Mouse (Mus musculus): ENCODE measurements around the gene Rlf. TPM values are rescaled to one million over a fixed set of nuclear protein-coding genes. Genes with fewer than 3 reads are reported as not detected.

Rlf gene
- polyA plus RNA-seq, 1 experiment, result 2.8 TPM

DNA sequence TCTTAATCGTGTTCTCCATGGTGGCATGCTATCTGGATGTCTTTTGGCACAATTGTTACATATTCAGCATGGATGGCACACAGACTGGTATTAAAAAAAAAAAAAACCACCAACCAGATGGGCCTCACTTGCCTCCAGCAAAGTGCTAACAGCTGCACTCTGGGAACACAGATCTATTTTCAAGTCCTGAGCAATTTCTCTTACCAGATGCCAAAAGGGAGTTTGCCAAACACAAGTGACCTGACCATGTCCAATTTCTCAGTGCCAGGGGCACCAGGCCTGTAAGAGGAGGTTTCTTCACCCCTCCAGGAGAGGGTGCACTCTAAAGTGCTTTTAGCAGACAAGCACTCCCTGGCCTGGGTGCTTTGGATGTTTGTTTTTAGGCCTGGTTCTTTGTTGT, 12.2 kb upstream of the Rlf start:
- 18% methylated on average over 1 of the region's 1 CpGs for WGBS
- no peak overlapping the region for H3K27ac ChIP-seq (ENCODE audit: insufficient read depth, low read length)
- H3K4me3 ChIP-seq (ENCODE audit: extremely low read depth, insufficient read depth, insufficient read length), result no peak overlapping the region
- H3K27me3 ChIP-seq (ENCODE audit: control insufficient read depth, insufficient read depth, low read length), result no peaks in the 10 kb centered on the region
- no peaks in the 10 kb centered on the region for H3K4me1 ChIP-seq (ENCODE audit: control insufficient read depth, insufficient read depth, insufficient read length)
- TF ChIP-seq POLR2A (IDR thresholded peaks at IDR 0.05; ENCODE audit: low read depth, low read length) (no peak), CTCF (IDR thresholded peaks at IDR 0.05; ENCODE audit: extremely low read depth, insufficient read depth, insufficient read length, insufficient replicate concordance) (no peak)
- H3K36me3 ChIP-seq (ENCODE audit: control insufficient read depth, insufficient read depth, low read length), result no peaks in the 10 kb centered on the region
- DNase-seq (ENCODE audit: low read depth in 1 of 2, low spot score in 2 of 2), result no peak

DNA sequence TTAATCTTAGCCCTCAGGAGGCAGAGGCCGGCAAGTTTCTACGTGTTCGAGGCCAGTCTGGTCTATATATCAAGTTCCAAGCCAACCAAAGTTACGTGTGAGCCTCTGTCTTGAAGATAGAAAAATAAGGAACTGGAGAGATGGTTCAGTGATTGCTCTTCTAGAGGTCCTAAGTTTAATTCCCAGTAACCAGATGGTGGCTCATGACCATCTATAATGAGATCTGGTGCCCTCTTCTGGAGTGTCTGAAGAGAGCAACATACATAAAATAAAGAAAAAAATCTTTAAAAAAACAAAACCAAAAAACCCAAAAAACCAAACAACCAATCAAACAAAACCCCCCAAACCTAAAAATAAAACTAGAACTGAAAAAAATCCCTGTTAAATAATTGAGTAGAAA, 10.3 kb upstream of the Rlf start:
- Histone ChIP-seq H3K36me3 (ENCODE audit: control insufficient read depth, insufficient read depth, low read length) (no peaks in the 10 kb centered on the region), H3K27ac (ENCODE audit: insufficient read depth, low read length) (no peak overlapping the region), H3K4me1 (ENCODE audit: control insufficient read depth, insufficient read depth, insufficient read length) (no peaks in the 10 kb centered on the region), H3K4me3 (ENCODE audit: extremely low read depth, insufficient read depth, insufficient read length) (no peak overlapping the region), H3K27me3 (ENCODE audit: control insufficient read depth, insufficient read depth, low read length) (no peaks in the 10 kb centered on the region)
- no peak for DNase-seq (ENCODE audit: low read depth in 1 of 2, low spot score in 2 of 2)
- TF ChIP-seq CTCF (IDR thresholded peaks at IDR 0.05; ENCODE audit: extremely low read depth, insufficient read depth, insufficient read length, insufficient replicate concordance), result no peak
- TF ChIP-seq POLR2A (IDR thresholded peaks at IDR 0.05; ENCODE audit: low read depth, low read length), result no peak
- WGBS, result 71% methylated on average over 4 of the region's 4 CpGs

DNA sequence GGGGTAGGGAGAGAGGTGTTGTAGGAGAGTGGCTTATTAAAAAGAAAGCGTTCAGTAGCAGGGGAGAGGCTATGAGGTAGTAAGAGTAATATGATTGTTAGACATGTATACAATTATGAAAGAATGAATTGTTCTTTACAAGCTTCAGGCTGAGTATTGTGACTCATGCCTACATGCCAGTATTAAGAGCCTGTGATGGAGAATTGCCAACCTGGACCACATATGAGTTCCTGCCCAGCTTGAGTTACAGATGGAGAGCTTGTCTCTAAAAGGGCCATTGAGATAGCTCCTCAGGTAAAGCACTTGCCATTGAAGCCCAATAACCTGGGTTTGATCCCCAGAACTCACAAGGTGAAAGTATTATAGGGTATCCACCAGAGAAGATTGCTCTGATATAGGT, 8.3 kb upstream of the Rlf start:
- no peak for DNase-seq (ENCODE audit: low read depth in 1 of 2, low spot score in 2 of 2)
- Histone ChIP-seq H3K4me3 (ENCODE audit: extremely low read depth, insufficient read depth, insufficient read length) (no peak overlapping the region), H3K4me1 (ENCODE audit: control insufficient read depth, insufficient read depth, insufficient read length) (no peaks in the 10 kb centered on the region), H3K36me3 (ENCODE audit: control insufficient read depth, insufficient read depth, low read length) (no peaks in the 10 kb centered on the region), H3K27ac (ENCODE audit: insufficient read depth, low read length) (no peak overlapping the region), H3K27me3 (ENCODE audit: control insufficient read depth, insufficient read depth, low read length) (no peaks in the 10 kb centered on the region)
- WGBS, result 88% methylated on average over 1 of the region's 1 CpGs
- TF ChIP-seq POLR2A (IDR thresholded peaks at IDR 0.05; ENCODE audit: low read depth, low read length) (no peak), CTCF (IDR thresholded peaks at IDR 0.05; ENCODE audit: extremely low read depth, insufficient read depth, insufficient read length, insufficient replicate concordance) (no peak)

DNA sequence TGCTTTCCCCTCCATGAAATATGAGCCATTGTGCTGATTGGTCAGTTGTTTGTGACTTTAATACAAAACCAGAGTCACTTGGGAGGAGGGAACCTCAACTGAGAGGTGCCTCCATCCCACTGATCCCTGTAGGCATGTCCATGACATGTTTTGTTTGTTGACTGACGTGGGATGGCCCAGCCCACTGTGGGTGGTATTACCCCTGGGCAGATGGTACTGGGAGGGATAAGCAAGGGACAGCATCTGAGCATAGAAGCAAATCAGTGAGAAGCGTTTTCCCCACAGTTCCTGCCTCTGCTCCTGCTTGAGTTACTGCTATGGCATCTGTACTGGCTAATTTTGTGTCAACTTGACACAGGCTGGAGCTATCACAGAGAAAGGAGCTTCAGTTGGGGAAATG, 1.3 kb upstream of the Rlf start:
- Histone ChIP-seq H3K4me1 (ENCODE audit: control insufficient read depth, insufficient read depth, insufficient read length) (peaks cover 7% of the 10 kb centered on the region; the same call in 1 of the 2 replicates), H3K36me3 (ENCODE audit: control insufficient read depth, insufficient read depth, low read length) (no peaks in the 10 kb centered on the region), H3K27ac (ENCODE audit: insufficient read depth, low read length) (no peak overlapping the region), H3K27me3 (ENCODE audit: control insufficient read depth, insufficient read depth, low read length) (no peaks in the 10 kb centered on the region), H3K4me3 (ENCODE audit: extremely low read depth, insufficient read depth, insufficient read length) (no peak overlapping the region)
- 66% methylated on average over 2 of the region's 2 CpGs for WGBS
- no peak for TF ChIP-seq CTCF (IDR thresholded peaks at IDR 0.05; ENCODE audit: extremely low read depth, insufficient read depth, insufficient read length, insufficient replicate concordance)
- TF ChIP-seq POLR2A (IDR thresholded peaks at IDR 0.05; ENCODE audit: low read depth, low read length), result no peak
- DNase-seq (ENCODE audit: low read depth in 1 of 2, low spot score in 2 of 2), result no peak

DNA sequence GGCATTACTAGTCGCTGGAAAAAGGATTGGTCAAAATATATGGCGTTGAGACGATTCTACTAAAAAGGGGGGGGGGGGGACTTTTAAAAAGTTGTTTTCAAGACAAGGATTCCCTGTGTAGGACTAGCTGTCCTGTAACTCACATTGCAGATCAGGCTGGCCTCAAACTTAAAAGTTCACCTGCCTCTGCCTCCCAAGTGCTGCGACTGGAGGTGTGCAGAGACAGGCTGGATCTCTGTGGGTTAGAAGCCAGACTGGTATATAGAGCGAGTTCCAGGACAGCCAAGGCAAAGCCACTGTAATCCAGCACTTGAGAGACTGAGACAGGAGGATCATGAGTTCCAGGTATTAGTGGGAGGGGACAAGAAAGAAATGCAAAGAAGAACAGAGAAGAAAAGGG, 605 bp upstream of the Rlf start:
- DNase-seq (ENCODE audit: low read depth in 1 of 2, low spot score in 2 of 2), result no peak
- no peak overlapping the region for H3K27ac ChIP-seq (ENCODE audit: insufficient read depth, low read length)
- H3K4me3 ChIP-seq (ENCODE audit: extremely low read depth, insufficient read depth, insufficient read length), result no peak overlapping the region
- H3K27me3 ChIP-seq (ENCODE audit: control insufficient read depth, insufficient read depth, low read length), result no peaks in the 10 kb centered on the region
- H3K36me3 ChIP-seq (ENCODE audit: control insufficient read depth, insufficient read depth, low read length), result no peaks in the 10 kb centered on the region
- 27% methylated on average over 5 of the region's 5 CpGs for WGBS
- TF ChIP-seq POLR2A (IDR thresholded peaks at IDR 0.05; ENCODE audit: low read depth, low read length) (no peak), CTCF (IDR thresholded peaks at IDR 0.05; ENCODE audit: extremely low read depth, insufficient read depth, insufficient read length, insufficient replicate concordance) (no peak)
- H3K4me1 ChIP-seq (ENCODE audit: control insufficient read depth, insufficient read depth, insufficient read length), result peaks cover 7% of the 10 kb centered on the region; the same call in 1 of the 2 replicates

DNA sequence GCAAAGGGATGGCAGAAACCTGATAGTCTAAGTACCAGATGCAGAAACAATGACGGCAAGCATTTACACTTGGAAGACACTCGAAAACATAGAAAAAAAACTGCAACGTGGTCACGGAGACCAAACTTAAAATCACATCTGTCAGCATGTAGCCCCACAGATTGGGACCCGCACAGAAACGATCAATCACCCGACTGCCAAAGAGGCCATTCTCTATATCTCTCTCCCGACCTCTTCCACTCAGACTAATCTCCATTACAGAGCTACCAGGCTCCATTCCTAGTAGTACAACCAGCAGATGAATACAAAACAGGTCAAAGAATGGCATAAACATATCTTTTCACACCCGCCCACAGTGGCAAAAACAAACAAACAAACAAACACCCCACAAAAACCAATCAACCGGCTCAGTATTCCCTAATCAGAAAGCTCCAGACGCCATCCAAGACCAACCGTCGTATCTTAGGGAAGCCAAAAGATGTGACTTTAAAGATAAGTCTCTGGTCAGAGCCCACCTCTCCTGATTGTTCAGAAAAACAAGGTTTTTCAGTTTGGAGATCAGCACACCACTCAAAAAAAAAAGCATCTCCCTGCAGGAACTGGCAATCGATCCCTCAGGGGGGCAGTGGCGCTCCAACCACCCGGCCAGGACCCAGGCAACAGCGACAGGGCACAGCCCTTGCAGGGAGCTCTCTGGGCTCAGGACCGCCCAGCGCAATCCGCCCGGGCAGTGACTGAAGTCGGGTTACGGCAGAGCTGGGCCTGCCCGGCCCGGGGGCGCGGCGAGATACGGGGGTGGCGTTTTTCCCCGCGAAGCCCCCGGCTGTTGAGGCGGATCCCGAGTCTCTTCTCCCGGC, 720 bp downstream of the Rlf start:
- WGBS, result 2% methylated on average over 35 of the region's 36 CpGs
- DNase-seq (ENCODE audit: low read depth in 1 of 2, low spot score in 2 of 2), result peak in 1 of 2 experiments; percentile 44
- Histone ChIP-seq H3K36me3 (ENCODE audit: control insufficient read depth, insufficient read depth, low read length) (no peaks in the 10 kb centered on the region), H3K4me1 (ENCODE audit: control insufficient read depth, insufficient read depth, insufficient read length) (peaks cover 9% of the 10 kb centered on the region; the same call in 1 of the 2 replicates), H3K27ac (ENCODE audit: insufficient read depth, low read length) (peak overlapping the region; percentile 74; the same call in 1 of the 2 replicates), H3K4me3 (ENCODE audit: extremely low read depth, insufficient read depth, insufficient read length) (peak overlapping the region; percentile 74), H3K27me3 (ENCODE audit: control insufficient read depth, insufficient read depth, low read length) (no peaks in the 10 kb centered on the region)
- TF ChIP-seq POLR2A (IDR thresholded peaks at IDR 0.05; ENCODE audit: low read depth, low read length) (no peak), CTCF (IDR thresholded peaks at IDR 0.05; ENCODE audit: extremely low read depth, insufficient read depth, insufficient read length, insufficient replicate concordance) (no peak)

DNA sequence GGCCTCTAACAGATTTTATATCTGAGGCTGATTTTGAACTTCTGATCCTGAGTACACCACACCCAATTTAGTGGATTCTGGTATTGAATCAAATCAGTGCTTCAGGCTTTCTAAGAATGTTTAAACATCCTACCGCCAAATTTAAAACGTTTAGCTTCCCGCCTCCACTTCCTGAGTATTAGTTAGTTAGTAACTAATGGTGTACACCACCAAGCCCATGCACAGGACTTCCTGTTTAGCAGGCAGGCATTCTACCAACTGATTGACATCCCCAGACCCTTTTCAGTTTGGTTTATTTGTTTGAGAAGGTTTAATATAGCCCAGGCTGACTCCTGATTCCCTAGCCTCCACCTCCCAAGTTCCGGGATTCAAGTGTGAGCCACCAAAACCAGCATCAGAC, 6.0 kb downstream of the Rlf start:
- H3K4me1 ChIP-seq (ENCODE audit: control insufficient read depth, insufficient read depth, insufficient read length), result peaks cover 20% of the 10 kb centered on the region
- H3K27me3 ChIP-seq (ENCODE audit: control insufficient read depth, insufficient read depth, low read length), result no peaks in the 10 kb centered on the region
- H3K27ac ChIP-seq (ENCODE audit: insufficient read depth, low read length), result no peak overlapping the region
- 63% methylated on average over 4 of the region's 4 CpGs for WGBS
- H3K4me3 ChIP-seq (ENCODE audit: extremely low read depth, insufficient read depth, insufficient read length), result no peak overlapping the region
- no peaks in the 10 kb centered on the region for H3K36me3 ChIP-seq (ENCODE audit: control insufficient read depth, insufficient read depth, low read length)
- TF ChIP-seq POLR2A (IDR thresholded peaks at IDR 0.05; ENCODE audit: low read depth, low read length), result no peak
- no peak for TF ChIP-seq CTCF (IDR thresholded peaks at IDR 0.05; ENCODE audit: extremely low read depth, insufficient read depth, insufficient read length, insufficient replicate concordance)
- no peak for DNase-seq (ENCODE audit: low read depth in 1 of 2, low spot score in 2 of 2)
